Mouse (Mus musculus): ENCODE measurements at regions not wholly inside any gene's neighbourhood (a gene's known extent, or its start where the extent isn't known, plus 50 kb on each side); places are given as distances from the start of the nearest gene placed in this dataset.

DNA sequence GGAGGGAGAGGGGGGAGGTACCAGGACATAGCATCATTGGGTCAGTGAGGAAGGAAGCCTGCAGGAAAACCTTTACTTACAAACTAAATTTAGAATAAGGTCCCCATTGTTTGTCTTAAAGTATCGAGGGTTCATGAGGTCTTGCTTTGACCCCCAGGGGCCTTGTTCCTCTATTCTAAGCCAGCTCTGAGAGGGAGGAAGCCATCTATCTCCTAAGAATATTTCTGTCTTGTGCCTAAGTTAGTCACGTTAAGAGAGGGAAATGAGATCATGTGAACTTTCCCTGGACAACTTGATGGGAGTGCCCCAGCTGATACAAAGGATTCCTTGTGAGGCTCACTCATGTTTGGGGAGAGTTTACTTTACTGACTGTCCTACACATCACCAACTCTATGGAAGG is 261.9 kb downstream of the Cd83 start:
- no peak for ATAC-seq (replicated peaks in 1 of 2; ENCODE audit: insufficient read depth in 1 of 2, low FRiP score in 2 of 2, low TSS enrichment in 1 of 2, low read depth in 1 of 2, poor library complexity in 2 of 2, severe bottlenecking in 2 of 2)

DNA sequence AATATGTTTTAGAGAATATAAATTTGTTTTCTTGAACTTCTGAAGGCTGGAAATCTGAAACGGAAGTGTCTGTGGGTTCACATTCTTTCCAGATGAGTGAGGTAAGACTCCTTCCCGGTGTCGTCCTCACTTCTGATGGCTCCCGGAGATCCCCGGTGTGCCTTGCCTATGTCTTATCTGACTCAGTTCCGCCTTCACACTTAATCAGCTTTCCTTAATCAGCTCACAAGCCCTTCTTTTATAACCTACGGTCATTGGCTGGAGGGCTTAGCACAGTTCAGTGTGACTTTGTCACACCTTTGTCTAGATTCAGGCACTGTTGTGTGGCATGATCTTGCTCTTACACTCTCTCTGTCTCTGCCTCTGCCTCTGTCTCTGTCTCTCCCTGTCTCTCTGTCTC is 269.6 kb downstream of the Cd83 start:
- no peak for ATAC-seq (replicated peaks in 1 of 2; ENCODE audit: insufficient read depth in 1 of 2, low FRiP score in 2 of 2, low TSS enrichment in 1 of 2, low read depth in 1 of 2, poor library complexity in 2 of 2, severe bottlenecking in 2 of 2)

DNA sequence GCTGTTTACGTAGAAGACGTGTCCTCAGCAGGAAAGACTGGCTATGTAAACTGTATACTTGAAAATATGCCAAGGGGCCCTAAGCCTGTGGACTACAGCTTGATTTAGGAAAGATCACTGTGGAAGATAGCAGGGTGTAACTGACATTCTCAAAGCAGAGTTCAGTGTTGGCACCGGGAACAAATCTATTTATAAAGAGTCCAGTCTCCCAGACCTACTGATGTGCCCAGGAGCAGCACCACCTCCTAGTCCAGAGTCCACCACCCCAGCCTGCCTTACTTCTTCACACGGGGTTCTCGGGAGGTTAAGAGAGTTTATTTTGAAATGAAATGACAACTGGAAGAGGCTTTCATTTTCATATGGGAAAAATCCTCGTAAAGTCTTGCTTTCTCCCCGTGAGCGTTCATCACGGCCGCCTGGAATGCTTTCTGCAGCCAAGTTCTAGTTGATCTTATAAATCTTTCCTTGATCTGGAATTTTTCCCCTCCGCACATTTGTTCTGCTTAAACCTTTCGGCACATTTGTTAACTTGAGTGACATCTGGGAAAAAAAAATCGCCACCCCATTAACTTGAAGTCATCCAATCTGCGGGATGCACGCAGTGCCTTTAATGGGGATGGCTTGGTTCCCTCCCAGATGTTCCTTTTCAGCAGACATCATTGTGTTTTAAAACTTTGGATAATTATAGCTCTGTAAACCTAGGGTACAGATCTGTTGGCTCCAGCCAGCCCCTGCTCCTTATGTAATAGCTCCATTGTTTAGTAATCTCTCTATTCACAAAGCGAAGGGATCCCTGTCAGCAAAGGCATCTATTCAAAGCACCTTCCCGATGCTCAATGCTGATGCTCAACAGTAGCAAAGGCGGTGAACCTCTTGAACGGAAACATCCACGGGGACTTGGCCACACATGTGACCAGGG is 271.3 kb downstream of the Cd83 start:
- ATAC-seq (replicated peaks in 1 of 2; ENCODE audit: insufficient read depth in 1 of 2, low FRiP score in 2 of 2, low TSS enrichment in 1 of 2, low read depth in 1 of 2, poor library complexity in 2 of 2, severe bottlenecking in 2 of 2): no peak

DNA sequence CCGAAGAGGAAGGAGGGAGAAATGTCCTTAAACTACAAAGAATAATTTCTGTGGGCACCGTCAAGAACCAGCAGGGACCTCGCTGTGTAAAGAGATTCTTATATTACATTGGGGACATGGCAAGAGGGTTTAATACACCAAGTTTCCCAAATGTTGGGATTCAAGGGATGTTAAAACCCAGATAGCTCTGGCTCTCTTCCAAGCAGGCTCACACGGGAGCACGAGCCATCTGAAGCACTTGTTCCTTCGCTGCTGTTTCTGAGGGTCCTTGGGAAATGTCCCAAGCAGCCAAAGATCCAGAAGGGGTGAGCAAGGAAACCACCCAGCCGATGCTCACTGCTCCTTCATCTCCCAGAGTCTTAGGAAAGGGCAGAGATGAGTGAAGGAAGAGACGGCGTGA is 272.1 kb downstream of the Cd83 start:
- no peak for ATAC-seq (replicated peaks in 1 of 2; ENCODE audit: insufficient read depth in 1 of 2, low FRiP score in 2 of 2, low TSS enrichment in 1 of 2, low read depth in 1 of 2, poor library complexity in 2 of 2, severe bottlenecking in 2 of 2)

DNA sequence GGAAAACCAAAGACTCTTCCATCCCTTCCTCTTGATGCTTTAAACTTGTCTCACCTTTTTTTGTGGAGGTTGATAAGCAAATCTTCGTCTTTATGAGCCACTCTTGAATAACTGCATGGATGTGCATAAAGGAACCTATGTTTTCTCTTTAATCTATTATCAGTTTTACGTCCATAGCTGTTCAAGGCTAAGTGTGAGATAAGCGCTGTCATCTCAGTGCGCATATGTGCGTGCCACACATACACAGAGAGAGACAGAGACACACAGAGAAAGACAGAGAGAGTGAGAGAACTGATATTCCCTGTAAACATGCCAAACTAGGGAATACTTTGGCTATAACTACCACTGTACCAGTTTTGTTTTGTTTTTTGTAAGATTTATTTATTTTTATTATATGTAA is 273.0 kb downstream of the Cd83 start:
- ATAC-seq (replicated peaks in 1 of 2; ENCODE audit: insufficient read depth in 1 of 2, low FRiP score in 2 of 2, low TSS enrichment in 1 of 2, low read depth in 1 of 2, poor library complexity in 2 of 2, severe bottlenecking in 2 of 2): no peak

DNA sequence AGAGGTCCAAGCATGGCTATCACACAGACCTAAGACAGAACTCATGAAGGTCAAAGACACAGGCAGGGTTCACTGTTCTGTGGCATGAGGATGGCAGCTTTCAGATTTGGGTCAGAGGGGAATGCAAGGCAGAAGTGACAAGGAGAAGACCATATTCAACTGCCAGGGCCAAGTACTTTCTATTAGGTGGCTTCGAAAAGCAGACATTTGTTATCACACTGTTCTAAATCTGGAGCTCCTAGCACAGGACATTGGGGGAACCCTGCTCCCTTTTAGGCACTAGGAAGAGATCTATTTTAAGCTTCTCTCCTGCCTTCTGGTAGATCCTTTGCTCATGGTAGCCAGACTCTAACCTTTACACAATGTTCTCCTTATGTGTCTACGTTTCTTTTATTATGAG is 273.7 kb downstream of the Cd83 start:
- ATAC-seq (replicated peaks in 1 of 2; ENCODE audit: insufficient read depth in 1 of 2, low FRiP score in 2 of 2, low TSS enrichment in 1 of 2, low read depth in 1 of 2, poor library complexity in 2 of 2, severe bottlenecking in 2 of 2): no peak

DNA sequence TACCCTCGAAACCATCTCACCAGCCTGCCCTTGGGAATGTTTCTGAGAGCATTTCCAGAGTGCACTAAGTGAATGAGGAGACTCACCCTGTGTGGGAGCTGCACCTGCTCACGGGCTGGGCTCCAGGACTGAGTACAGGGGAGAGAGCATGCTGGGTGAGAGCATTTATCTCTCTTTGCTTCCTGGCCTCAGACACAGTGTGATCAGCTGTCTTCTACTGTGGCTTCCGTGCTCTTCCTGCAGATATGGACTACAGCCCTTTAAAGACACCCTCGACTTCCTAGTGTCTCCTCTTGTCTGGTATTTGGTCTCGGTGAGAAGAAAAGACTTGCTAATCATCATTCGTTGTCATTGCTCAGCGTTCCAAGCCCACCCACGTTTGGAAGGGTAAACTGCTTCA is 274.9 kb downstream of the Cd83 start:
- no peak for ATAC-seq (replicated peaks in 1 of 2; ENCODE audit: insufficient read depth in 1 of 2, low FRiP score in 2 of 2, low TSS enrichment in 1 of 2, low read depth in 1 of 2, poor library complexity in 2 of 2, severe bottlenecking in 2 of 2)

DNA sequence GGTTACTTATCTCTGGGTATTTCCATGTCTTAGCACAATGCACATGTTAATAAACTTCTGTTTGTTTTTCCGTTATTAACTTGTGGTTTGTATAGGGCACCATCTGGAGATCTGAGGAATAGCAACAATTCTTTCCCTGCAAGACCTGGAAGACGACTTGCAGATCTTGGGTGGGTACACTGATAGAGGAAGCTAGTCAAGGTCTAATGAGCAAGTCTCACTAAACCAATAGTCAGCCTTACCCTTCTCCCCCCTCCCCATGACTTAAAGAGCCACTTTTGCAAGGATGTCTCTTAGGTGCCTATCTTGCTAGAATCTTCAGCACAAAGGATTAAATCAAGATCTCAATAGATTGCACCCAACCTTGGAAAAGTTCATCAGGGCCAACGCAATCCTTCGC is 276.7 kb downstream of the Cd83 start:
- ATAC-seq (replicated peaks in 1 of 2; ENCODE audit: insufficient read depth in 1 of 2, low FRiP score in 2 of 2, low TSS enrichment in 1 of 2, low read depth in 1 of 2, poor library complexity in 2 of 2, severe bottlenecking in 2 of 2): no peak

DNA sequence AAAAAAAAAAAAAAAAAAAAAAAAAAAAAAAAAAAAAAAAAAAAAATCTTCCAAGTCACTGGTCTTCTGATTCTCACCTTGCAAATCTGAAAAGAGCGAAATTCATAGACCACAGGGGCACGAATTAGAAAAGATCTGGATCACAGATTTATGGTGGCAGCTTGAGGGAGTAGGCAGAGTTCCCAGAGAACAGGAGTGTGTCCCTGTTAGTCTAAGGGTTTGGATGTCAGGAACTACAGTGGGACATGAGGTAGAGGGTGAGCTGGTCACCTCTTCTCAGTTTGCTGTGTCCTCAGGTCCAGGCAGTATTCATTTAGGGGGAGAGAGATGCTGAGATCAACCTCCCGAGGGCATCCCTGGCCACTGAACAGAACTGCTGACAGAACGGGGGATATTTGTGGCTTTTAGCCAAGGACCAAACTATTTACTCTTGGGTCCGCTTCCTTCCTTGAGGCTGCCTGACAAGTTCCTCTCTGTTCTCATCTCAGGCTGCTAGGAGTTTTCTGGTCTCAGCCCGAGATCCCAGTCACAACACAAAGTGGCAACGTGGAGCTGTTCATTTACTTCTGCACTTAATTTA is 277.2 kb downstream of the Cd83 start:
- ATAC-seq (replicated peaks in 1 of 2; ENCODE audit: insufficient read depth in 1 of 2, low FRiP score in 2 of 2, low TSS enrichment in 1 of 2, low read depth in 1 of 2, poor library complexity in 2 of 2, severe bottlenecking in 2 of 2): no peak

DNA sequence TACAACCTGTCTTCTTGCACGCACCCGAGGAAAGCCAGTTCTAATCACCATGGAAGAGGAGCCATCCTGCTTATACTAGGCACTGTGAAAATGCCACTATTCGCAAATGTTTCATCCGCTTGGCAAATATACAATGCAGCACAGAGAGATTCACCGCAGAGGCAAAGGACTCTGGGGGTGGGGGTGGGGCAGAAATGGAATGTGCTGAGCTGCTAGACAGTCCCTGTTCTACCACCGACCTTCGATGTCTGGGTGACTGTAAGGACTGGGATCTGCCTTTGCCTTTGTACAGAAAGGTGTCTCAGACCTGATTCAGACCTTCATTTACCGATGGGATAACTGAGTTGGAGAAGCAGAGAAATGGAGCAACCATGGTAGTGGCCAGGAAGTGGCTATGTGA is 278.7 kb downstream of the Cd83 start:
- no peak for ATAC-seq (replicated peaks in 1 of 2; ENCODE audit: insufficient read depth in 1 of 2, low FRiP score in 2 of 2, low TSS enrichment in 1 of 2, low read depth in 1 of 2, poor library complexity in 2 of 2, severe bottlenecking in 2 of 2)

DNA sequence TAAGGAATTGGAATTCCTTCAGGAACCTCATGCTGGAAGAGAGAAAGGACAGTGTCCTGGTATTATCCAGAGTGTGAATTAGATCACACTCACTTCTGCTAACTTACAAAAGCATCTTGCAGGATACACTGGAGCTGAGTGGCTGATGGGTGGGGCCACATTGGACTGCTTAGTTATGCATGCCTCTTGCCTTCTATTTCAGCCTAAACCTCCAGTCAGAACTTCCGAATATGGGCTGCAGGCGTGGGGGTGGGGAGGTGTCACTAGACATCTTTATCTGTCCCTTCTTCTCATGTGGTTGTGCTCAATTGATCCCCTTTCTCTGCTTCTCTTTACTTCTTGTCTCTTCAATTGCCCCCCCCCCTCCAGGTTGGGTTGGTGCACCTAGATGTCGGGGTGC is 279.5 kb downstream of the Cd83 start:
- no peak for ATAC-seq (replicated peaks in 1 of 2; ENCODE audit: insufficient read depth in 1 of 2, low FRiP score in 2 of 2, low TSS enrichment in 1 of 2, low read depth in 1 of 2, poor library complexity in 2 of 2, severe bottlenecking in 2 of 2)

DNA sequence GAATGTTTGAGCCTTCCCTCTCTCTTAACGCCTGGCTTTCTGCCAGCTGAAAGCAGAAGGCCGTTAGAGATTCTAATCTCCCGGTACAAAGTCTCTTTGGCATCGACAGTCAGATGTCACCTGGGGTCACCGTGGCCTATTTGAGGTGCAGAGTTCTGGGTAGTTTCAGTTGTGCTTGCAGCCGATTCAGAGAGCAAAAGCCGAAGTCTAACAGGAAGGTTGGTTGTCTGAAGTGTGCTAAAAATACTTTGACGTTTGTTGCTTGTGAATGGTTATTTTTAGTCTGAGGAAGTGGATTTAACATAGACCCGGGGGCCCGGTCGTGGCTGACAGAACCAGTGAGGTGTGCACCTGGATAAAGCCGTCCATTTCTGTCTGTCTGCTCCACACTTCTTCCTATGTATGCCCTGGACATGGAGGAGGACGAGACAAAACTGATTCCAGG is 281.2 kb downstream of the Cd83 start:
- ATAC-seq (replicated peaks in 1 of 2; ENCODE audit: insufficient read depth in 1 of 2, low FRiP score in 2 of 2, low TSS enrichment in 1 of 2, low read depth in 1 of 2, poor library complexity in 2 of 2, severe bottlenecking in 2 of 2): peak; percentile 79

DNA sequence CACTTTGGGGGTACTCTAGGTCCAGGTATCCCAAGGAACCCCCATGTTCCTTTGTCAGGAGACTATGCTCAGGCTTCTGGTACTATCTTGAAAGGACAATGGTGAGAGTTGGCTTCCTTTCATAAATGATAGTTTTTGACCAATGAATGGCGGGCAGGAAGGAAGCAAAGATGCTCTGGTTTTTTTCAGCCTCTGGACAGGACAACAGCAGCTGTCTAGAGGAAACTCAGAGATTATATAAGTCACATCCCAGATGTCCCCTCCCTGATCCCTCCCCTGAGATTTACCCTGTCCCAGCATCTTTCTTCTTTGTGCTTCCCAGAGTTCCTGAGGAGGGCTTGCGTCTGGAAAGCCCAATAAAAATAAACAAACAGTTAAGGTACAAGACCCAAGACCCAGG is 282.7 kb downstream of the Cd83 start:
- ATAC-seq (replicated peaks in 1 of 2; ENCODE audit: insufficient read depth in 1 of 2, low FRiP score in 2 of 2, low TSS enrichment in 1 of 2, low read depth in 1 of 2, poor library complexity in 2 of 2, severe bottlenecking in 2 of 2): no peak

DNA sequence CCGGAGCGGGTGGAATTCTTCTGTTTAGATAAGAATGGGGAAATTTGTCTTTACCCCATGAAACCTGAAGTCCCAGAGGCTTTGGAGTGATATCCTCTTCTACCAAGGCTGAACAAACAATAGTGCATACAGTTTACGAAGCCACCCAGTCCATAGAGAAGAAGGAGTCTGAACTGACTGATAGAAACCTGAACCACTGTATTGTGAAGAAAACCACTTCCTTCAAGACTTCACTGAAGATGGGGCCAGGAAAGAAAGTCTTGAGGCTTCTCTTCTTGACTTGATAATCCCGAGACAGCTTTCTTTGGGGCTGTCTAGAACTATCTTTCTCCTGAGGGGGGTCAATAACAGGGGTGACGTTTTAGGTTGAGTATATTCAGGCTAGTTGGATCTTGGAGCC is 284.4 kb downstream of the Cd83 start:
- ATAC-seq (replicated peaks in 1 of 2; ENCODE audit: insufficient read depth in 1 of 2, low FRiP score in 2 of 2, low TSS enrichment in 1 of 2, low read depth in 1 of 2, poor library complexity in 2 of 2, severe bottlenecking in 2 of 2): no peak

DNA sequence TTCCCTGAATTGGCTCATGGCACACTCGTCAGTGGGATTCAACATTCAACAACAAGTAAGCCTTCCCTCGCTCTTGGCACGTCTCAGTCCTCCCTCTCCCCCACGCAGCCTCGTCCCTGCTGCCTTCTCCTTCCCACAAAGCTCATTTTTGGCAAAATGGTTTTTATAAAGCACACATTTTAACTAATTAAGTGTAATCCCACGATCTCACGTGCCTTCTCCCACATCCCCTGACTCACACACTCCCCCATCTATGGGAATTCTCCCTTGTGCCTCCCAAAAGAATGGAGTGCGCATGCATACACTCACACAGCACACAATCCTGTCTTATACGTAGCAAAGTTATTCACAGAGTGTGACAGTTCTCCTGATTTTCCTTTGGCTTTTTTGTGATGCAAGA is 288.5 kb downstream of the Cd83 start:
- ATAC-seq (replicated peaks in 1 of 2; ENCODE audit: insufficient read depth in 1 of 2, low FRiP score in 2 of 2, low TSS enrichment in 1 of 2, low read depth in 1 of 2, poor library complexity in 2 of 2, severe bottlenecking in 2 of 2): no peak

DNA sequence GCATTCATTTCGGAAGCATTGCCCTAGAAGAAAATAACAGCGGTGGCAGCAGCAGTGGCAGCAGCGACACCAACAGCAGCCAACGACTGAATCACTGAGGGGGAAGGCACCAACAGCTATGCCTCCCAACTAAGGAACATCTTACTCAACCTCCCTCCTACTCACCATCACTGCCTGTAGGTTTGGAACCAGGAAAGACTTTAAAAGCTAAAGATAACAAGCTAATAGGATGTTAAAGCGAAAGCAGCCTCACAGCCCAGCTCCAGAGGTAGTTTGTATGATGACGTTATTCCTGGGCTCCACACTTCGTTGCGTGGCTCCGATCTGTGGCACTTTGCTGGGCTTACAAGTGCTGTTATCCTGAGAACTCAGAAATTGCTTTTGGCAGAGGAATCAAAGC is 289.6 kb downstream of the Cd83 start:
- ATAC-seq (replicated peaks in 1 of 2; ENCODE audit: insufficient read depth in 1 of 2, low FRiP score in 2 of 2, low TSS enrichment in 1 of 2, low read depth in 1 of 2, poor library complexity in 2 of 2, severe bottlenecking in 2 of 2): no peak

DNA sequence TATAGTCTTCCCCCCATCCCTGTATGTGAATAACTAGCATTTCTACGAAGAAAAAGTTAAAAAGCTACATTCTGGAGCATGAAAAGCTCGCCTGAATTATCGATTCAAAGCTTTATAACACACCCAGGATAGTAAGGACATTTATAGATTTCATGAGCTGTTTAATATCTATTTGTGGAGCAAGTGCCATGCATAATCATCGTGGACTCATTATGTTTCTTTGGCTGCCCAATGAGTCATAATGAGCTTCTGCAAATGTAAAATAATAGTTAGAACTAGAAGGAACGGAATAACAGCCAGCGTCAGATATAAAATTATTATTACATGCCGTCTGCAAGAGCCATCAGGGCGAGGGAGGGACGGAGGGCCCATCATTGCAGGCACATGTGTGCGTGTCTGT is 292.4 kb downstream of the Cd83 start:
- no peak for ATAC-seq (replicated peaks in 1 of 2; ENCODE audit: insufficient read depth in 1 of 2, low FRiP score in 2 of 2, low TSS enrichment in 1 of 2, low read depth in 1 of 2, poor library complexity in 2 of 2, severe bottlenecking in 2 of 2)

DNA sequence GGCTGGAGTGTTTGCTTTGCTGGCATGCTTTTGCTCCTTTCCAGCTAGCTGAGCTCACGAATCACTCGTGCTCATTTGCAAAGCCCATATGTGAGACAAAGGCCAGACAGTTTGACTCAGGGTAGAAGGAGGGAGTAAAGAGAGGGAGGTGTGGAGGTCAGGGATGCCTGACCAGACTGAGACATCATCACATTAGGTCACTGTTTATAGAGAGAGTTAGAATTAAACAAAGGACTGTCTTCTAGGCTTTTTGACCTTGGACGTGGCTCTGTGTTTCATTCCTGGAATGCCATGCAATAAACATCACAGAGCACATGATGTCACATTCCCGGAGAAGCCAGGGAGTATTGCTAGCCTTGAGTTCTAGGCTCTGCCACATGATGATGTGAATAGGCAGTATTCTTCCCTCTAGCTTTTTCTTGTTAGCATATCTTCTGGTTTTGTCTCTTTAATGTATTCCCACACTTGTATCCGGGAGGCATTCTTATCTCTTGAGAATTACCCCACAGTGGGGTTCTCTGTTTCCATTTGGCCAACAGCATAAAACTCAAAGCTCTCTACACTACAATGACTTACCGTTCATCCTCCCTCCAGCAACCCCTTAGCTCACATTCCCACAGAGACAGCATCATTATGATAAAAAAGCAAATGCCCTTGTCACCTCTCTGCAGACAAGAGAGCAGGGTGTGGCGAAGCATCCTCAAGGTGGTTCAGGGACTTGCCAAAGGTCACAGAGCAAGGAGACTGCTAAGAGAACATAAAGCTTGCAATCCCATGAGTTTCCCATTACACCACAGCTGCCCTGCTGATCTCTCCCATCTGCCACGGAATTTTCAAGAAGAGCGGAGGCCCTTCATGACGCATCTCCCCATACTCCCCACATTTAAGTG is 301.3 kb downstream of the Cd83 start:
- ATAC-seq (replicated peaks in 1 of 2; ENCODE audit: insufficient read depth in 1 of 2, low FRiP score in 2 of 2, low TSS enrichment in 1 of 2, low read depth in 1 of 2, poor library complexity in 2 of 2, severe bottlenecking in 2 of 2): no peak

Data from hematopoietic stem cell, adult 5-6 weeks (primary cell).